Mouse (Mus musculus) ovary, postnatal 10 days (tissue): Measurements from ENCODE around the gene 1190005I06Rik.

Experiments
- DNase-seq: peaks from one replicate; pipeline ENCODE4 v3.0.0; 2022; ENCODE audit warnings: low spot score

1190005I06Rik gene

GRCm38 (mm10) chr8:120577821-120578220 lies 69.6 kb downstream of the 1190005I06Rik start:
- DNase-seq, result no peak

DNA sequence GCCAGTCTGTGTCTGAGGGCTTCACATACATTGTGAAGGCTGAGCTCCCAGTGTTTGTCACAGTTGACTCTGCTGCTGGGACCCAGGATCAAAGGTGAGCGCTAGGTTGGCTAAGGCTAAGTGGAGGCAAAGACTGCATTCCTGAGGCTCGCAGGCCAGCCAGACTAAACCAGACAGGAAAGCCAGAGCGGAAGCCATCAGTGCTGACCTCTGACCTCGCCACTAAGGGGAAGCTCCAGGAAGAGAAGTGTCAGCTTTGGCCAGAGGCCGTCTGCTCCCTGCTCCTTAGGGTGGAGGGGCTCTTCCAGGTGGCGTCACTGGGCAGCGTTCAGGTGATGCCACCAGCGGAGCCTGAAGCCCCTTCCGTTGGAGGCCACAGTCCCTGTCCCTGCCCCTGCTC lies 71.6 kb downstream of the 1190005I06Rik start:
- no peak for DNase-seq

DNA sequence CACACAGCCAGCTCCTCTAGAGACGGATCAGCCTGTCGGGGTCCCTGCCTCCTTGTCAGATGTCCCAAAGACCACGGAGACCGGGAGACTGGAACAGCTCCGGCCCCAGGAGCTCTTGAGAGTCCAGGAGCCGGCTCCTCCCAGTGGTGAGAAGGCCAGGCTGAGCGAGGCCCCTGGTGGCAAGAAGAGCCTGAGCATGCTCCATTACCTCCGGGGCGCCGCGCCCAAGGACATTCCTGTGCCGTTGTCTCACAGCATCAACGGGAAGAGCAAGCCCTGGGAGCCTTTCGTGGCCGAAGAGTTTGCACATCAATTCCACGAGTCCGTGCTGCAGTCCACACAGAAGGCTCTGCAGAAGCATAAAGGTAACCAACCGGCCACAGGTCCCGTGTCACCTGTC lies 72.5 kb downstream of the 1190005I06Rik start:
- no peak for DNase-seq

DNA sequence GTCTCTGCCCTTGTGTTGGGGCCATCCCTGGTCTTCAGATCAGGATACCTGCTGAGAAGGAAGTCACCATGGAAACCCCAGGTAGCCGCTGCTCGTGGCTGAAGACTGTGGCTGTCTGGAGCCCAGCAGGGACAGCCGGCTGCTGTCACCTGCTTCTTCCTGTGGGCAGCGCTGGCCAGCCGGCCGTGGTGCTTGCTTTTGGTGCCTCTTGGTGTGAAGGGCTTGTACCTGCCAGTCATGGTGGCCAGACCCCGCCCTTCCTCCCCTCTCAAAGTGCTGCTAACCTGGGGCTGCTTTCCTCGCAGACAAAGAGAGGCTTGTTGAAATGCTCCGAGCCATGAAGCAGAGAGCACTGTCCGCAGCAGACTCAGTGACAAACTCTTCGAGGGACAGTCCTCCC lies 73.6 kb downstream of the 1190005I06Rik start:
- no peak for DNase-seq

DNA sequence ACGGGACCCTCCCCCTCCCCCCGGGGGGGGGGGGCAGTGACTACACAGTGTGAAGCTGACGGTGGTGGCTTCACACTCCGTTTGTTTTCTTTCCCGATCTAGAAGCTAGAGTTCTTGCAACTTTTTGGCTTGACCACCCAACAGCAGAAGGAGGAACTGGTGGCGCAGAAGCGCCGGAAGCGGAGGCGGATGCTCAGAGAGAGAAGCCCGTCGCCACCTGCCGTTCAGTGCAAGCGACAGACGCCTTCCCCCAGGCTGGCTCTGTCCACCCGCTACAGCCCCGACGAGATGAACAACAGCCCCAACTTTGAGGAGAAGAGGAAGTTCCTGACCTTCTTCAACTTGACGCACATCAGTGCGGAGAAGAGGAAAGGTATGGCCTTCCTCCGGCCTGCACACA lies 74.9 kb downstream of the 1190005I06Rik start:
- DNase-seq, result no peak

- no peak for DNase-seq
Measured at GRCm38 (mm10) chr8:120571561-120571960, 75.9 kb downstream of the 1190005I06Rik start.

GRCm38 (mm10) chr8:120569939-120570715 lies 77.3 kb downstream of the 1190005I06Rik start:
- DNase-seq, result peak; percentile 67

- no peak for DNase-seq
Measured at GRCm38 (mm10) chr8:120569123-120569522, 78.3 kb downstream of the 1190005I06Rik start.

DNA sequence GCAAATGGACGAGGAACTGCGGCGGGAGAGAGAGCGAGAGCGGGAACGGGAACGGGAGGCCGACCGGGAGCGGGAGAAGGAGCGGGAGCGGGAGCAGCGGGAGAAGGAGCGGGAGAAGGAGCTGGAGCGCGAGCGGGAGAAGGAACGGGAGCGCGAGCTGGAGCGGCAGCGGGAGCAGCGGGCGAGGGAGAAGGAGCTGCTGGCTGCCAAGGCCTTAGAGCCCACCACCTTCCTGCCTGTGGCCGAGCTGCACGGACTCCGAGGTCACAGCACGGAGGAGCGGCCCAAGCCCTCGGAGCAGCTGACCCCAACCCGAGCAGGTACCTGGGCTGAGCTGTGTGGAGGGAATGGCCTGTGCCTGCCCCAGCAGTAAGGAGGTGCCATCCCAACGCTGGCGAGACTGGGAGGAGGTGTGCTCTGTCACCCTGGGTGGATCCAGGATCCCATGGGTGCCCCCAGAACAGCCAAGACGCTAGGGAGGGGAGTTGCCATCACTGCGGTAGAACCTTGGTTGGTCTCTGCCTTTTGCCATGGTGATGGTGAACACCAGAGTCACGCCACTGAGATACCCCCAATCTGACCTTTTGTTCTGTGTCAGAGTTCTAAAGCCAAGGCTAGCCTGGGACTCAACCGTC lies 79.2 kb downstream of the 1190005I06Rik start:
- no peak for DNase-seq

DNA sequence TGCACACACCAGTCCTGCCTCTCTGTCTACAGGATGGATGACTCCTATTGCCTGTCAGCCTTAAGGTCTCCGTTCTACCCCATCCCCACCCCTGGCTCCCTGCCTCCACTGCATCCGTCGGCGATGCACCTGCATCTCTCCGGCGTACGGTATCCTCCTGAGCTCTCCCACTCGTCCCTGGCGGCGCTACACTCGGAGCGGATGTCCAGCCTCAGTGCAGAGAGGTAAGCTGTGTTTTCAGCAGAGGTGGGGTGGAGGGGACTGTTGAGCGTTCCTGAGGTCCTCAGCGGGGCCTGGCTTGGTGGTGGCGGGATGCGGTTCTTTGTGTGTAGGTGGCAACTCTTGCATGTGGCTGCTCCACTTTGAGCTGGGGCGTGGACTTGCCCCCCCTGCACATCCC lies 79.7 kb downstream of the 1190005I06Rik start:
- no peak for DNase-seq

DNA sequence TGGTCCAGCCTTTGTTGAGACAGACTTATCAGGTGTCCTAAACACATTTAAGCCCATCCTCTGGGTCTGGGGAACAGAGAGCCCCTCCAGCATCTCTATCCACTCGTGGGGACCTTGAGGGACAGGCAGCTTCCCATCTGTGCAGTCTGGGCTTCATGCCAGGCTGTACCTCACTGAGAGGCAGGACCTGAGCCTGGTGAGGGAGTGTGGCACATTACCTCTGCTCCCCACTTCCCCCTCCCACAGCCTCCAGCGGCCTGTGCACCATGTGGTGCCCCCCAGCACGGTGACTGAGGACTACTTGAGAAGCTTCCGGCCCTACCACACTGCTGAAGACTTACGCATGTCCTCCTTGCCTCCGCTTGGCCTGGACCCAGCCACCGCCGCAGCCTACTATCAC lies 80.8 kb downstream of the 1190005I06Rik start:
- no peak for DNase-seq

DNA sequence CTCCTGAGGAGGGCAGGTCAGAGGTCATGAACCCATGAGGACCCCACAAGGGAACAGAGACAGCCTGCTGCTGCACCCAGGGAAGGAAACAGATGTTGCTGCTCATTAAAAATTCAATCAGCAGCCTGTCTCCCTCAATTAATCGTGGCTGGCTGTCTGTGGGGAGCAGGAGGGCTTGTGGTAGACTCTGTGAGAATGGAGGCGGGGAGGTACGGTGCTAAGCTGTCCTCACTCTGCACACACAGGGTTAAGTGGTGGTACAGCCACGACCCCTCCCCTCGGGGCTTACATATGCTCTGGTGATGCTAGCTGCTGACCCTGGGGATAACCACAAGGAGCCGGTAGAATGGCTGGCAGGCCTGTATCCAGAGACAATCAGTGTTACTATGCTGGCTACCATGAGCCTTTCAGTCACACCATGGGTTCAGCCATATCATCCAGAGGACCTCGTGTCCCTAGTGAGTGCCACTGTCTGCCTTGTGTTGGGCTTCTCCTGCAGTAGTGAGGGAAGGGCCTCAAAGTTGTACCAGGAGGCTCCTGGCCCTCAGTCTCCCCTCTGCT lies 82.2 kb downstream of the 1190005I06Rik start:
- DNase-seq, result no peak

DNA sequence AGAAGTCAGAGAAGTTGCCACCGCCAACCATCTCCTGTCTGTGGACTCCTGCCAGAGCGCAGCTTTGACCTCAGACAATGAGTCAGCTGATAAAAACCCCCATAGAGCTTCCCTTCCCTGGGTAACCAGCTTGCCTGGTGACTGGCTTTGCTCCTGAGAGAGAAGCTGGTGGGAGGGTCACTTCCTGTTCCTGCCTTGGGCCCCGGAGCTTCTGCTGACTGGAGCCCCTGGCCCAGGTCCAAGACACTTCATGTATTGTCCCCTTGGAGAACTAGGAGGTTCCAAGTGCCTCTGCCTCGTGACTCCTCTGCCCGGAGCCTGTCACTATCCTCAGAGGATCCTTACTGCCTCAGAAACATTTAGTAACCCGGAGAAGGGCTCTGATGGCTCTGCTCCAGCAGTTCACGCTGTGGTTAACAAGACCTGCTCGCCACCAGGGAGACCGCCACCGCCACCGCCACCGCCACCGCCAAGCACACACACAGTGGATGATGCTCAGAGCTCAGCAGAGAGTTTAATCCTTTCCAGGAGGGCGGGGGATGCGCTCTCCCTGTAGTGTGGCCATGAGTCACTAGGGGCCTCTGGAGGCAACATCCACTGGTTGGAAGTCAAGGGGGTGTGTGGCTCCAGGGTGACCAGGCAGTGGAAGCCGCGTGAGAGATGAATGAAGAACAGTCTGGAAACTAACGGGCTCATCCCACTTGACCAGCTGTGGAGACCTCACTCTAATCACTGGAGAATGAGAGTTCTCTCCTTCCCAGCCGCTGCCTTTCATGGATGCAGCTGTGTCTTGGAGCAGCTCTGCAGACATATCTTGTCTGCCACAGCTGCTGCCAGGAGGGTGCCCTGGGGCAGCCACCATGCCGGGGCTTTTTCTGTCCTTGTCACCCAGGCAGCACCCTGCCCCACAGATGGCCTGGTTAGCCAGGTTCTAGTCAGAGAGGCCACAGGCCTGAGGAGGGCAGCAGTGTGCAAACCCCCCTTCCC lies 83.3 kb downstream of the 1190005I06Rik start:
- peak; percentile 71 for DNase-seq

GRCm38 (mm10) chr8:120563348-120563724 lies 84.1 kb downstream of the 1190005I06Rik start:
- no peak for DNase-seq

DNA sequence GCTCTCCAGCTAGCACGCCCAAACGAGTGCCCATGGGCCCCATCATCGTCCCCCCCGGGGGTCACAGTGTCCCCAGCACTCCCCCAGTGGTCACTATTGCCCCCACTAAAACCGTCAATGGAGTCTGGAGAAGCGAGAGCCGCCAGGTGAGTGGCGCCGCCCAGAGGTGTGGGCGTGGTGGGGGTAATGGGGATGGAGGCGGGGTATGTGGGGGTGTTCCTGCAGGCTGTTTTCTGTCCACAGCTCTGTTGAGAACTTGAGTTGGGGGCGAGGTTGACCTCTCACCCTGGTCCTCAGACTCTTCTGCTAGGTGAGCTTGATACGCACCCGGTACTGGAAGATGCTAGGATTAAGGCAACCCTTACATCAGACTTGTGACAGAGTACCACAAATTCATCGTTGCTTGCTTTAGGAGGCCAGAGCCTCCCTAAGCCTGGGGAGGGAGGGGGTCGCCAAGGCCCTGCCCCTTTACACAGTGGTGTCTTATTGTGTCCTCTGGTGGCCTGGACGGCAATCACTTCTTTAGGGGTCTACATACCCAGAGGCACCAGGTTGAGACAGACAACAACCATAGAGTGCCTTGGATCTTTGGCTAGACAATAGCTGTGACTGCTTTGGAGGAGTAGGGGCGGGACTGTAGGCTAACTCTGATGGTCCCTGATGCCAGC lies 84.6 kb downstream of the 1190005I06Rik start:
- DNase-seq, result no peak

GRCm38 (mm10) chr8:120561539-120562435 lies 85.6 kb downstream of the 1190005I06Rik start:
- no peak for DNase-seq

- DNase-seq, result no peak
Measured at GRCm38 (mm10) chr8:120560535-120560934, 86.9 kb downstream of the 1190005I06Rik start.

GRCm38 (mm10) chr8:120559654-120560053 lies 87.8 kb downstream of the 1190005I06Rik start:
- DNase-seq, result no peak
